Mouse (Mus musculus): Measurements from ENCODE around the gene Ptms.

GRCm38 (mm10) chr6:124965747-124966146 is 45.8 kb upstream of the Ptms start:
- TF ChIP-seq POLR2A (IDR thresholded peaks at IDR 0.05; ENCODE audit: borderline replicate concordance, extremely low read depth, low read depth, low read length) (no peak), CTCF (IDR thresholded peaks at IDR 0.05; ENCODE audit: insufficient read depth, low read length) (no peak)
